Mouse (Mus musculus): Measurements from ENCODE around the gene Sema4b.

GRCm38 (mm10) chr7:80208026-80208642 lies 21.5 kb downstream of the Sema4b start:
- no peak for TF ChIP-seq EP300 (IDR thresholded peaks at IDR 0.05; ENCODE audit: low read depth)
- no peak for TF ChIP-seq CTCF (IDR thresholded peaks at IDR 0.05; ENCODE audit: low read depth)

All from liver, postnatal 0 days (tissue).